Mouse (Mus musculus) heart, postnatal 0 days (tissue): ENCODE data around the gene S100a5. TPM values are rescaled to one million over a fixed set of nuclear protein-coding genes. Genes with fewer than 3 reads are reported as not detected.

Experiments used
- ATAC-seq: fragments of 200-750 bp; cut with Nextera tagmentation; 2 replicates; pipeline ENCODE4 v1.8.0; 2017; ENCODE audit warnings: low read depth, moderate number of reproducible peaks, moderate library complexity; ENCODE audit not compliant: insufficient read depth
- DNase-seq: peaks from one replicate; pipeline ENCODE4 v3.0.0-alpha.2; 2016; ENCODE audit warnings: low spot score
- H3K27ac ChIP-seq: fragments of 300-500 bp; sonication (generic); 2 replicates; pipeline ENCODE4 v1.5.1; 2014; ENCODE audit warnings: low read depth, mild to moderate bottlenecking
- H3K27me3 ChIP-seq: fragments of 300-500 bp; sonication (generic); 2 replicates; pipeline ENCODE4 v1.6.1; 2014; ENCODE audit warnings: low read length, mixed read lengths; ENCODE audit not compliant: control insufficient read depth, insufficient read depth
- H3K36me3 ChIP-seq: fragments of 300-500 bp; sonication (generic); replicated peaks from 2 replicates; pipeline ENCODE4 v1.6.1; 2014; ENCODE audit warnings: low read length, mixed read lengths; ENCODE audit not compliant: control insufficient read depth, insufficient read depth
- H3K4me1 ChIP-seq: fragments of 300-500 bp; sonication (generic); 2 replicates; pipeline ENCODE4 v1.6.1; 2014; ENCODE audit warnings: antibody characterized with exemption; ENCODE audit not compliant: control insufficient read depth, insufficient read depth
- H3K4me2 ChIP-seq: fragments of 300-500 bp; sonication (generic); 2 replicates; pipeline ENCODE4 v1.6.1; 2014; ENCODE audit warnings: low read depth, mild to moderate bottlenecking, low read length, moderate library complexity
- H3K4me3 ChIP-seq: fragments of 300-500 bp; sonication (generic); 2 replicates; pipeline ENCODE4 v1.5.1; 2014; ENCODE audit warnings: low read depth, low read length
- H3K9ac ChIP-seq: fragments of 300-500 bp; sonication (generic); replicated peaks from 2 replicates; pipeline ENCODE4 v1.6.1; 2014; ENCODE audit warnings: low read depth, low read length, mixed read lengths
- H3K9me3 ChIP-seq: fragments of 300-500 bp; sonication (generic); replicated peaks from 2 replicates; pipeline ENCODE4 v1.6.1; 2016; ENCODE audit warnings: low read length; ENCODE audit not compliant: control insufficient read depth
- CTCF ChIP-seq: IDR thresholded peaks from 2 replicates; pipeline ENCODE4 v1.5.1; 2016; ENCODE audit warnings: antibody characterized with exemption, control low read depth, low read depth
- EP300 ChIP-seq: IDR thresholded peaks from 2 replicates; pipeline ENCODE4 v1.6.1; 2016; ENCODE audit warnings: antibody characterized with exemption, low read depth
- WGBS: fragments of 180-500 bp; shearing (Covaris S2); extraction: QIAGEN DNeasy Blood & Tissue Kit; methylation state at CpG from one replicate; pipeline ENCODE4 v1.1.7; 2014; 5-methylcytosine and 5-hydroxymethylcytosine counted together
- polyA plus RNA-seq: library from polyadenylated mRNA; unstranded; fragments of >200 nt; fragmentation: Nextera tagmentation; extraction: Ambion mirVana; gene quantifications from 2 replicates; pipeline ENCODE4 v1.2.1, GENCODE M21; 2015
- total RNA-seq: library from RNA; depleted of rRNA; stranded (reverse); fragments of >200 nt; gene quantifications from 2 replicates; pipeline ENCODE4 v1.2.3, GENCODE M21; 2014; ENCODE audit warnings: low replicate concordance

Gene S100a5
- total and polyA plus RNA-seq, 2 experiments from 2014 or later = not detected

DNA sequence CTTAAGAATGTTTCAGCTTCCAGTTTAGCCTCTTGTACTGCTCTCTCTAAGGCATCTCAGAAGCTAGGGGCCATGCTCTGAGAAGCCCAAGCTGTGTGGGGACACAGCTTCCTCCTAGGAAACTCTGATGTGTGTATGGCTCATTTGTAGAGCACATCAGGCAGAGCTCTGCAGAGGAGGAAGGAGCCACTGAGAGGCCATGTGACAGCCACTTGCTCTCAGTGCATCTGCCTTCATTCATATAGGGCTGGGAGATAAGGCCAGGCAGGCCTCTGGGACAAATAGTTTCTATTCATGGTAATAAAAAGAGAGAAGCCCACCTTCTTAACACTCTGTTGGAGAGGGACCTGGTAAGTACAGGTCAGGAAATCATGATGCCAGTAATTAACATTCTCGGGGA is 13.9 kb upstream of the S100a5 start:
- TF ChIP-seq CTCF (no peak), EP300 (no peak)
- Histone ChIP-seq H3K9me3 (0 out of 2 replicates have a peak, but pooled peaks cover 3% of the 10 kb centered on the region), H3K4me2 (no peak overlapping the region), H3K36me3 (no peaks in the 10 kb centered on the region), H3K27ac (no peak overlapping the region), H3K4me1 (no peaks in the 10 kb centered on the region), H3K27me3 (no peaks in the 10 kb centered on the region), H3K9ac (no peak overlapping the region), H3K4me3 (no peak overlapping the region)
- no peak for ATAC-seq
- 73% methylated on average over 1 of the region's 1 CpGs for WGBS
- DNase-seq = no peak

DNA sequence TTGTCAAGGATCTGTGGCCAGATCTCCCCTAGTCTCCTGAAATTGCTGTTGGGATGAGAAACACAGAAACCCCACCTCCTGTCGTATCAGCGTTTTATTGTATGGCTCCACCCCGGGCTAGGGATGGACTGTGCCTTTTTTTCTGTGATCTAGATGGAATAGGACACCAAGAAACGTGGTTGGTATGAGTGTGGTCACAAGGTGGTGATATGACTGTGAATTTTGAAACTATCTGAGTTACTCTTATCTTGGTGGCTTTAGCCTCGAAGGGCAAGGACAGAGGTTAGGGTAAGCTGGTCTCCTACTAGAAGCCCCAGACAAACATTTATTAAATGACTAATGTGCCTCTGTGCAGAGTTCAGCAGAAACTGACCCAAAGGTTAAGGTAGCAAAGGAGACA is 12.8 kb upstream of the S100a5 start:
- ATAC-seq = no peak
- Histone ChIP-seq H3K4me1 (peaks cover 5% of the 10 kb centered on the region; the same call in 1 of the 2 replicates), H3K27me3 (no peaks in the 10 kb centered on the region), H3K4me2 (no peak overlapping the region), H3K4me3 (no peak overlapping the region), H3K27ac (no peak overlapping the region), H3K9me3 (0 out of 2 replicates have a peak, but pooled peaks cover 3% of the 10 kb centered on the region), H3K36me3 (no peaks in the 10 kb centered on the region), H3K9ac (no peak overlapping the region)
- DNase-seq = no peak
- WGBS = 62% methylated on average over 5 of the region's 5 CpGs
- no peak for TF ChIP-seq CTCF
- no peak for TF ChIP-seq EP300

GRCm38 (mm10) chr3:90596810-90597209 is 11.5 kb upstream of the S100a5 start:
- H3K4me3 ChIP-seq = no peak overlapping the region
- H3K27ac ChIP-seq = no peak overlapping the region
- H3K27me3 ChIP-seq = no peaks in the 10 kb centered on the region
- H3K4me1 ChIP-seq = peaks cover 10% of the 10 kb centered on the region; the same call in 1 of the 2 replicates
- 79% methylated on average over 6 of the region's 6 CpGs for WGBS
- 0 out of 2 replicates have a peak, but pooled peaks cover 3% of the 10 kb centered on the region for H3K9me3 ChIP-seq
- DNase-seq (no peak), ATAC-seq (no peak)
- no peaks in the 10 kb centered on the region for H3K36me3 ChIP-seq
- no peak overlapping the region for H3K4me2 ChIP-seq
- no peak overlapping the region for H3K9ac ChIP-seq
- TF ChIP-seq CTCF = no peak
- TF ChIP-seq EP300 = no peak

GRCm38 (mm10) chr3:90597736-90598135 is 10.6 kb upstream of the S100a5 start:
- Histone ChIP-seq H3K4me2 (no peak overlapping the region), H3K36me3 (no peaks in the 10 kb centered on the region), H3K9me3 (0 out of 2 replicates have a peak, but pooled peaks cover 3% of the 10 kb centered on the region), H3K27me3 (no peaks in the 10 kb centered on the region), H3K4me3 (no peak overlapping the region), H3K9ac (no peak overlapping the region), H3K4me1 (peaks cover 10% of the 10 kb centered on the region; the same call in 1 of the 2 replicates), H3K27ac (no peak overlapping the region)
- DNase-seq (no peak), ATAC-seq (no peak)
- WGBS = 39% methylated on average over 6 of the region's 6 CpGs
- TF ChIP-seq CTCF (no peak), EP300 (no peak)

GRCm38 (mm10) chr3:90598212-90598611 is 10.1 kb upstream of the S100a5 start:
- Histone ChIP-seq H3K4me3 (no peak overlapping the region), H3K36me3 (no peaks in the 10 kb centered on the region), H3K4me2 (no peak overlapping the region), H3K9ac (no peak overlapping the region), H3K9me3 (0 out of 2 replicates have a peak, but pooled peaks cover 3% of the 10 kb centered on the region), H3K27me3 (no peaks in the 10 kb centered on the region), H3K4me1 (peaks cover 10% of the 10 kb centered on the region; the same call in 1 of the 2 replicates), H3K27ac (no peak overlapping the region)
- TF ChIP-seq EP300 (no peak), CTCF (no peak)
- DNase-seq = no peak
- no peak for ATAC-seq
- WGBS = 74% methylated on average over 4 of the region's 4 CpGs

GRCm38 (mm10) chr3:90599401-90599800 is 8.9 kb upstream of the S100a5 start:
- no peak for DNase-seq
- no peak overlapping the region for H3K9ac ChIP-seq
- peaks cover 13% of the 10 kb centered on the region; the same call in 1 of the 2 replicates for H3K4me1 ChIP-seq
- TF ChIP-seq EP300 = no peak
- no peak for TF ChIP-seq CTCF
- H3K36me3 ChIP-seq = no peaks in the 10 kb centered on the region
- H3K4me3 ChIP-seq = no peak overlapping the region
- 56% methylated on average over 3 of the region's 3 CpGs for WGBS
- no peak overlapping the region for H3K4me2 ChIP-seq
- no peaks in the 10 kb centered on the region for H3K9me3 ChIP-seq
- no peaks in the 10 kb centered on the region for H3K27me3 ChIP-seq
- ATAC-seq = no peak
- no peak overlapping the region for H3K27ac ChIP-seq
